Mouse (Mus musculus) neural tube, embryonic 14.5 days (tissue): Measurements from ENCODE around the gene AI837181. TPM values are rescaled to one million over a fixed set of nuclear protein-coding genes. Genes with fewer than 3 reads are reported as not detected.

Experiments
- ATAC-seq: fragments of 200-750 bp; cut with Nextera tagmentation; 2 replicates; pipeline ENCODE4 v1.8.0; 2017; ENCODE audit warnings: low read depth, mild to moderate bottlenecking, moderate TSS enrichment, moderate library complexity
- H3K27ac ChIP-seq: fragments of 300-500 bp; sonication (generic); 2 replicates; pipeline ENCODE4 v1.5.1; 2014; ENCODE audit warnings: low read depth, mild to moderate bottlenecking, control low read depth, low read length, moderate library complexity, mixed read lengths
- H3K27me3 ChIP-seq: fragments of 300-500 bp; sonication (generic); 2 replicates; pipeline ENCODE4 v1.6.1; 2014; ENCODE audit warnings: low read length; ENCODE audit not compliant: control insufficient read depth, insufficient read depth
- H3K36me3 ChIP-seq: fragments of 300-500 bp; sonication (generic); 2 replicates; pipeline ENCODE4 v1.6.1; 2014; ENCODE audit warnings: low read length, mixed read lengths; ENCODE audit not compliant: control insufficient read depth, insufficient read depth
- H3K4me1 ChIP-seq: fragments of 300-500 bp; sonication (generic); 2 replicates; pipeline ENCODE4 v1.6.1; 2014; ENCODE audit warnings: low read length; ENCODE audit not compliant: control insufficient read depth, insufficient read depth
- H3K4me2 ChIP-seq: fragments of 300-500 bp; sonication (generic); 2 replicates; pipeline ENCODE4 v1.6.1; 2014; ENCODE audit warnings: mild to moderate bottlenecking, low read depth, low read length, control low read depth
- H3K4me3 ChIP-seq: fragments of 300-500 bp; sonication (generic); 2 replicates; pipeline ENCODE4 v1.5.1; 2014; ENCODE audit warnings: low read depth, low read length, control low read depth, mixed read lengths
- H3K9ac ChIP-seq: fragments of 300-500 bp; sonication (generic); replicated peaks from 2 replicates; pipeline ENCODE4 v1.6.1; 2014; ENCODE audit warnings: low read depth, mild to moderate bottlenecking, control low read depth, low read length, mixed read lengths
- H3K9me3 ChIP-seq: fragments of 300-500 bp; sonication (generic); 2 replicates; pipeline ENCODE4 v1.6.1; 2016; ENCODE audit warnings: low read length; ENCODE audit not compliant: control insufficient read depth
- WGBS: fragments of 180-500 bp; shearing (Covaris S2); extraction: QIAGEN DNeasy Blood & Tissue Kit; methylation state at CpG from one replicate; pipeline ENCODE4 v1.1.7; 2014; 5-methylcytosine and 5-hydroxymethylcytosine counted together
- polyA plus RNA-seq: library from polyadenylated mRNA; unstranded; fragments of >200 nt; fragmentation: Nextera tagmentation; extraction: Ambion mirVana; gene quantifications from 2 replicates; pipeline ENCODE4 v1.2.1, GENCODE M21; 2014

AI837181 gene
- polyA plus RNA-seq, 1 experiment from 2014 or later = 67.2 TPM

GRCm38 (mm10) chr19:5447515-5448353 lies 22.8 kb downstream of the AI837181 start, which contains the start of gene Fosl1:
Gene Fosl1 (plus strand): TSS chr19:5447547.
- peak within 1 kb of the TSS; percentile 47 for H3K9ac ChIP-seq
- peaks cover 41% of the 10 kb centered on the region for H3K27me3 ChIP-seq
- no peaks in the 10 kb centered on the region for H3K36me3 ChIP-seq
- 1% methylated on average over 70 of the region's 70 CpGs for WGBS
- no peaks in the 10 kb centered on the region for H3K9me3 ChIP-seq
- H3K4me3 ChIP-seq = peak within 1 kb of the TSS; percentile 45
- H3K27ac ChIP-seq = no peak within 1 kb of the TSS
- peak; percentile 75; the same call in 1 of the 2 replicates for ATAC-seq
- H3K4me2 ChIP-seq = peak within 1 kb of the TSS; percentile 95
- H3K4me1 ChIP-seq = peaks cover 10% of the 10 kb centered on the region; the same call in 1 of the 2 replicates

DNA sequence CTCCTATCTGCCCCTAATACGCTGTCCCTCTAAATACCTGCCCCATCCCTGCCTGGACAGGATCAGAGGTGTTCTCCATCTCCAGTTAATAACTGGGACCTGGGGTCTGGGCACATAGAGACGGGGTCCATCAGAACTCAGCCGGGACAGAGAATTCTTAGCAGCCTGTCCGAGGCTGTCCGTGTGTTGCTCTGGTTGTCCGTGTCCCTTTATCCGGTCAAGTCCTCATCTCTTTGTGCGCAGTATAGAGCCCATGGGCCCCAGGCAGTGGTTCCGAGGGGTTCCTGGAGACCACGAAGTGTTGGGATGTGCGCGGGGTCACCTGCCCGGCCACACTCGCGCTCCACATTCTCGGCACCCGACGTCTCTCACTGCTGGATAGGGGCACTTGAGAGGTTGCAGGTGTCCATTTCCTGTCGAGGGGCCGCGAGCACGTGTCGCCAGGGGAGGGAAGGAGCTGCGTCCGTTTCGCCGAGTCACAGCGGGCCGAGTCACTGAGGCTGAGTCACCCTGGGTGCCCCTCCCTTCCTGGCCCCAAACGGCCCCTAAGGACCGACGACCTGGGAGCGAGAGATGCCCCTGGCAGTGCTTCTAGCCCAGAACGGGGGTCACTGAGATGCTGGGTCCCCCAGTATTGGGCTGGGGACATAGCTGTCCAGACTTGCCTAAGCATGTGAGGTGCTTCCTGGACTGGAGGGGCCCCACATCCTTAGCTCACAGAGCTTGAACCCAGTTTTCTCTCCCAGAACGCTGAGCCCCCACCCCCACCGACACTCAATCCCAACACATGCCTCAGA lies 23.6 kb downstream of the AI837181 start:
- WGBS = 7% methylated on average over 36 of the region's 36 CpGs
- H3K4me1 ChIP-seq = peaks cover 10% of the 10 kb centered on the region; the same call in 1 of the 2 replicates
- ATAC-seq = no peak
- H3K27me3 ChIP-seq = peaks cover 41% of the 10 kb centered on the region
- H3K27ac ChIP-seq = no peak overlapping the region
- H3K36me3 ChIP-seq = no peaks in the 10 kb centered on the region
- H3K4me2 ChIP-seq = peak overlapping the region; percentile 95
- no peaks in the 10 kb centered on the region for H3K9me3 ChIP-seq
- peak overlapping the region; percentile 45 for H3K4me3 ChIP-seq
- H3K9ac ChIP-seq = no peak overlapping the region

DNA sequence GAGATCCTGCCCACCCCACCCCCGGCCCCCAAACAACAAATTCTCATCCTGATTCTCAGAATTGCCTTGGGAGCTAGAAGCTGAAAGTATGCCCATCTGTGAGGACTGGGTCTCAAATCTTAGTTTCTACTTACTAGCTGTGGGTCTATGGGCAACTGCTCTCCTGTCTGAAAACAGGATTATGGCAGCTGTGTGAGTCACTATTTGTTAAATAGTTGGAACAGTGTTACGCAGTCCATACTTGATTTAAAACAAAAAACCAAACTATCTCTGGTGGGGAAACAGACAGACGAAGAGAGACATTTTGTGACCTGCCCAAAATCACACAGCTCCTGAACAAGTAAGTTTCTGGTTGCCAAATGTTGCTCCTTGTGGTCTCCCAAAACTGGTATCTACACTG lies 24.7 kb downstream of the AI837181 start:
- 85% methylated on average over 3 of the region's 3 CpGs for WGBS
- H3K27me3 ChIP-seq = peaks cover 41% of the 10 kb centered on the region
- no peak overlapping the region for H3K4me2 ChIP-seq
- ATAC-seq = no peak
- peaks cover 10% of the 10 kb centered on the region; the same call in 1 of the 2 replicates for H3K4me1 ChIP-seq
- H3K4me3 ChIP-seq = no peak overlapping the region
- no peaks in the 10 kb centered on the region for H3K9me3 ChIP-seq
- no peak overlapping the region for H3K27ac ChIP-seq
- no peaks in the 10 kb centered on the region for H3K36me3 ChIP-seq
- no peak overlapping the region for H3K9ac ChIP-seq

- Histone ChIP-seq H3K4me2 (no peak overlapping the region), H3K36me3 (no peaks in the 10 kb centered on the region), H3K27ac (no peak overlapping the region), H3K4me1 (peaks cover 26% of the 10 kb centered on the region), H3K27me3 (peaks cover 36% of the 10 kb centered on the region), H3K9ac (no peak overlapping the region), H3K4me3 (no peak overlapping the region), H3K9me3 (no peaks in the 10 kb centered on the region)
- ATAC-seq = no peak
- 73% methylated on average over 6 of the region's 6 CpGs for WGBS
Measured at GRCm38 (mm10) chr19:5451766-5452165, 26.8 kb downstream of the AI837181 start.

DNA sequence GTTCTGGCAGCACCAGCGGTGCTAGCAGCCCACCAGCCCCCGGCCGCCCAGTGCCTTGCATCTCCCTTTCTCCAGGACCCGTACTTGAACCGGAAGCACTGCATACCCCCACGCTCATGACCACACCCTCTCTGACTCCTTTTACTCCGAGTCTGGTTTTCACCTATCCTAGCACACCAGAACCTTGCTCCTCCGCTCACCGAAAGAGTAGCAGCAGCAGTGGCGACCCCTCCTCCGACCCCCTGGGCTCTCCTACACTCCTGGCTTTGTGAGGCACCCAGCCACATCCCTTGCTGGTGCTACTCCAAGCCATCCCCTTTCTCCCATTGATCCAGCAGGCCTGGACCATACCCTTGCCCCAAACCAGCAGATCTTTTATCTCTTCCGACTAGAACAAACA lies 30.1 kb downstream of the AI837181 start:
- Histone ChIP-seq H3K4me3 (no peak overlapping the region), H3K27ac (no peak overlapping the region), H3K4me2 (peak overlapping the region; percentile 97; the same call in 1 of the 2 replicates), H3K27me3 (peaks cover 3% of the 10 kb centered on the region; the same call in 1 of the 2 replicates), H3K9ac (no peak overlapping the region), H3K9me3 (no peaks in the 10 kb centered on the region), H3K4me1 (peaks cover 24% of the 10 kb centered on the region), H3K36me3 (no peaks in the 10 kb centered on the region)
- WGBS = 81% methylated on average over 12 of the region's 12 CpGs
- no peak for ATAC-seq

DNA sequence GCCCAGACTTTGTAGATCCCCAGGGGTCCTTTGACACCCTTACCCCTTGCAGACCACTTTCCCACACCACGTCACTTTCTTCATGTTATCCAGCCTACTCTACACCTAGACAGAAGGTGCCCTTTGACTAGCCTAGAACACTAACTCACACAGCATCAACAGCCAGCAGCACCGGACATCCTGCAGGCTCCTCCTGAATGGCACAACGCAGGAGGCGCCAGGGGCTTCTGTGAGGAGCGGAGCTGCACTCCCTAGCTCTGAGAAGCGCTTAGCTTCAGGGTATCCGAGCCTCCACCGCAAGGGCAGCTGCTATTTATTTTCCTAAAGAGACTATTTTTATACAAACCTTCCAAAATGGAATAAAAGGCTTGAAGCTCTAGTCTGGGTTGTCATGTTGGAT lies 30.6 kb downstream of the AI837181 start:
- H3K4me1 ChIP-seq = peaks cover 25% of the 10 kb centered on the region
- no peaks in the 10 kb centered on the region for H3K9me3 ChIP-seq
- H3K36me3 ChIP-seq = no peaks in the 10 kb centered on the region
- 64% methylated on average over 8 of the region's 8 CpGs for WGBS
- H3K4me3 ChIP-seq = peak overlapping the region; percentile 84
- no peak for ATAC-seq
- no peak overlapping the region for H3K9ac ChIP-seq
- peak overlapping the region; percentile 97 for H3K4me2 ChIP-seq
- H3K27me3 ChIP-seq = 0 out of 2 replicates have a peak, but pooled peaks cover 2% of the 10 kb centered on the region
- no peak overlapping the region for H3K27ac ChIP-seq

- H3K27ac ChIP-seq = peak overlapping the region; percentile 91
- H3K4me1 ChIP-seq = peaks cover 31% of the 10 kb centered on the region
- ATAC-seq = no peak
- H3K36me3 ChIP-seq = no peaks in the 10 kb centered on the region
- H3K9me3 ChIP-seq = no peaks in the 10 kb centered on the region
- peak overlapping the region; percentile 84 for H3K4me3 ChIP-seq
- H3K9ac ChIP-seq = peak overlapping the region; percentile 90
- H3K27me3 ChIP-seq = no peaks in the 10 kb centered on the region; the same call in 1 of the 2 replicates
- 3% methylated on average over 26 of the region's 26 CpGs for WGBS
- H3K4me2 ChIP-seq = peak overlapping the region; percentile 97
Measured at GRCm38 (mm10) chr19:5456241-5456921, 31.4 kb downstream of the AI837181 start.

DNA sequence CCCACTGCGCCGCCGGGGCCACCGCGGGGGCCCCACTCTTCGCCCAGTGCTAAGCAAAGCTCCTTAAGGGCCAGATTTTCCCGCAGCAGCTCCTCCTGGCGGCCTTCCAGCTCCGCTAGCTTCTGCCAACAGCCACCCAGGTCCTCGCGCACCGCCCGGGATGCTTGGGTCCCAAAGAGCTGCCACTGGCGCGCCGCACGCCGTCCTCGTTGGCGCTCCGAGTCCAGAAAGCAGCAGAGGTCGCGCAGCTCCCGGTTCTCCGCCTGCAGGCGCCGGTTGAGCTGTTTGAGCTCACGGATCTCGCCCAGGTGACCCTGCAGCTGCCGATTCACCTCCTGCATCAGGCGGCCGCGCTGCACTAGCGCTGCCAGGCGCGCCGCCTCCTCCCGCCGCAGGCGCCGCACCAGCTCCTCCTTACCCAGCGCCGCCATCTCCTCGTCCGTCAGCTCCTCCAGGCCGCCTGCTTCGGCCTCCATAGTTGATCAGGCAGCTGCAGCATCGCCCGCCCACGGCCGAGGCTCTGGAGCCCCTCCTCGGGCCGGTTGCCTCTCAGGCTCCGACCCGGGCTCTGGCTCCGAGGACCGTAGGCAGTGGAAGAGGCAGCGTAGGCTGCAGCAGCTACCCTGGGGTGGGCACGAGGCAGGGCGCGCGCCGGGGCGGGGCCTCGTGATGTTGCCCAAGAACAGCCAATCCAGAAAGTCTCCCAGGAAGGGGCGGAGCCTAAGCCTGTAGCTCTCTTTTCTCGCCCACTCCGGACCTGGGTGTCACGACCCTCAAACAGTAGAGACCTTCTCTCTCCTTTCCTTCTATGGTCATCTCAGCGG lies 32.2 kb downstream of the AI837181 start:
- H3K4me1 ChIP-seq = peaks cover 32% of the 10 kb centered on the region
- peak overlapping the region; percentile 84 for H3K4me3 ChIP-seq
- peak; percentile 92 for ATAC-seq
- peak overlapping the region; percentile 90 for H3K9ac ChIP-seq
- H3K9me3 ChIP-seq = no peaks in the 10 kb centered on the region
- H3K27ac ChIP-seq = peak overlapping the region; percentile 91
- H3K27me3 ChIP-seq = no peaks in the 10 kb centered on the region; the same call in 1 of the 2 replicates
- no peaks in the 10 kb centered on the region for H3K36me3 ChIP-seq
- peak overlapping the region; percentile 97 for H3K4me2 ChIP-seq
- WGBS = under 1% methylated on average over 70 of the region's 70 CpGs
